Comparison of ENCODE assay signal across 28 mouse cellular contexts in genomic region chr12:32305736-32306135, GRCm38 (mm10).
DNase-seq lines count a peak whose midpoint lies in the region; ATAC-seq and TF ChIP-seq lines count a peak whose summit lies in the region.
"Had no signal": no experiment of that assay in that cellular context is flagged by ENCODE, and none has a peak within 500 bp of the region (broad histone marks: within the 10 kb centered on the region; RNA-seq: fewer than 3 reads in every experiment).

No protein-coding gene starts in this region.

- H3K4me1 ChIP-seq in bone marrow macrophage, adult 2 months (ENCODE audit: control insufficient read depth, insufficient read depth, low read length) = peaks cover 42% of the 10 kb centered on the region
- peaks cover 35% of the 10 kb centered on the region for H3K4me1 ChIP-seq in liver, embryonic 16.5 days (ENCODE audit: control insufficient read depth, low read depth, low read length)
- H3K4me1 ChIP-seq: forebrain, embryonic 13.5 days; intestine, embryonic 15.5 days; limb, embryonic 13.5 days; midbrain, embryonic 12.5 days; neural tube, embryonic 13.5 days; stomach, embryonic 15.5 days had no signal

- 83% methylated on average over 5 of the region's 5 CpGs for WGBS in liver, embryonic 16.5 days (ENCODE audit: insufficient replicate concordance)

- H3K4me2 ChIP-seq in liver, embryonic 16.5 days (ENCODE audit: low read depth, low read length) = no peak overlapping the region
- H3K4me2 ChIP-seq: forebrain, embryonic 13.5 days; intestine, embryonic 15.5 days; limb, embryonic 13.5 days; lung, embryonic 14.5 days; midbrain, embryonic 12.5 days; neural tube, embryonic 13.5 days; stomach, embryonic 15.5 days had no signal

- no peak overlapping the region for H3K9ac ChIP-seq in liver, embryonic 16.5 days (ENCODE audit: low read depth, low read length)
- H3K9ac ChIP-seq: forebrain, embryonic 13.5 days; intestine, embryonic 15.5 days; limb, embryonic 13.5 days; lung, embryonic 14.5 days; midbrain, embryonic 12.5 days; neural tube, embryonic 13.5 days; stomach, embryonic 15.5 days had no signal

- no peak for TF ChIP-seq POLR2A in bone marrow macrophage, adult 2 months (IDR thresholded peaks at IDR 0.05; ENCODE audit: borderline replicate concordance, low read depth, low read length)

- peak overlapping the region; percentile 97 for H3K27ac ChIP-seq in bone marrow macrophage, adult 2 months (ENCODE audit: insufficient read depth, low read depth, low read length)
- peak overlapping the region; percentile 98 for H3K27ac ChIP-seq in liver, embryonic 16.5 days (ENCODE audit: low read length)
- H3K27ac ChIP-seq: forebrain, embryonic 13.5 days; kidney, postnatal 0 days; limb, embryonic 13.5 days; midbrain, embryonic 12.5 days; neural tube, embryonic 13.5 days; stomach, embryonic 15.5 days had no signal

- peak; percentile 4 for DNase-seq in lung, postnatal 36 days
- DNase-seq in lung, postnatal 25 days (ENCODE audit: low spot score) = no peak
- peak; percentile 60 for DNase-seq in splenic B cell, adult 2 months (ENCODE audit: low read depth, low spot score)
- no peak for DNase-seq in kidney, postnatal 4 days
- DNase-seq: cerebellum, adult 8-10 months; cerebellum, postnatal 36 days; gastrocnemius, postnatal 10 days; heart, postnatal 14 days; kidney, adult 8-10 months; lung, embryonic 14.5 days; lung, postnatal 14 days; retina, postnatal 1 day; right cerebral cortex, postnatal 14 days; spleen, adult 18-20 months; thymus, postnatal 14 days had no signal

- no peaks in the 10 kb centered on the region for H3K9me3 ChIP-seq in liver, embryonic 16.5 days (replicated peaks; ENCODE audit: control insufficient read depth, low read length)
- H3K9me3 ChIP-seq: forebrain, embryonic 13.5 days; G1E; intestine, embryonic 15.5 days; limb, embryonic 13.5 days; megakaryocyte, embryonic 14.5 days; midbrain, embryonic 12.5 days; neural tube, embryonic 13.5 days; stomach, embryonic 15.5 days had no signal

- H3K36me3 ChIP-seq in liver, embryonic 16.5 days (ENCODE audit: control insufficient read depth, insufficient read depth) = no peaks in the 10 kb centered on the region
- no peaks in the 10 kb centered on the region for H3K36me3 ChIP-seq in splenic B cell, adult 2 months (ENCODE audit: control insufficient read depth, insufficient read depth, low read length, poor library complexity, severe bottlenecking)
- H3K36me3 ChIP-seq: G1E; intestine, embryonic 15.5 days; limb, embryonic 13.5 days; midbrain, embryonic 12.5 days; neural tube, embryonic 13.5 days; stomach, embryonic 15.5 days had no signal

- H3K4me3 ChIP-seq in bone marrow macrophage, adult 2 months (ENCODE audit: insufficient read depth, low read length) = peak overlapping the region; percentile 34
- H3K4me3 ChIP-seq in liver, embryonic 16.5 days (ENCODE audit: low read depth, low read length) = no peak overlapping the region
- H3K4me3 ChIP-seq: forebrain, embryonic 13.5 days; intestine, embryonic 15.5 days; limb, embryonic 13.5 days; megakaryocyte, embryonic 14.5 days; midbrain, embryonic 12.5 days; neural tube, embryonic 13.5 days; stomach, embryonic 15.5 days had no signal

- TF ChIP-seq CTCF in bone marrow macrophage, adult 2 months (IDR thresholded peaks at IDR 0.05; ENCODE audit: low read depth, low read length) = no peak

- ATAC-seq in liver, embryonic 16.5 days (ENCODE audit: low read depth) = no peak
- no peak for ATAC-seq in CD4-positive, CD25-positive, alpha-beta regulatory T cell, adult 4 months
- ATAC-seq: forebrain, embryonic 13.5 days; hindbrain, embryonic 16.5 days had no signal

- no peaks in the 10 kb centered on the region for H3K27me3 ChIP-seq in liver, embryonic 16.5 days (ENCODE audit: control insufficient read depth, insufficient read depth, low read depth, low read length)
- no peaks in the 10 kb centered on the region for H3K27me3 ChIP-seq in splenic B cell, adult 2 months (ENCODE audit: control insufficient read depth, insufficient read depth, low read length, poor library complexity, severe bottlenecking)
- H3K27me3 ChIP-seq: forebrain, embryonic 13.5 days; intestine, embryonic 15.5 days; limb, embryonic 13.5 days; megakaryocyte, embryonic 14.5 days; midbrain, embryonic 12.5 days; neural tube, embryonic 13.5 days; stomach, embryonic 15.5 days had no signal

Comparison
In these comparisons a context has a peak if more than half of its experiments do, and no peak if none do; other contexts are left out.
1. DNase-seq: peak in lung, postnatal 36 days (single experiment) and splenic B cell, adult 2 months (single experiment); none in lung, postnatal 25 days (single experiment) and kidney, postnatal 4 days (0 of 2).